Comparison of ENCODE assay signal across 16 mouse cellular contexts in genomic region chr9:72294076-72294475, GRCm38 (mm10).
"Had no signal": no experiment of that assay in that cellular context is flagged by ENCODE, and none has a peak within 500 bp of the region (broad histone marks: within the 10 kb centered on the region; RNA-seq: fewer than 3 reads in every experiment).

No protein-coding gene starts in this region.

- H3K4me1 ChIP-seq: neural tube, embryonic 12.5 days; neural tube, embryonic 13.5 days; neural tube, embryonic 15.5 days; stomach, embryonic 15.5 days had no signal

- H3K9me3 ChIP-seq: neural tube, embryonic 12.5 days; neural tube, embryonic 13.5 days; neural tube, embryonic 15.5 days; stomach, embryonic 15.5 days had no signal

- H3K9ac ChIP-seq: neural tube, embryonic 12.5 days; neural tube, embryonic 13.5 days; neural tube, embryonic 15.5 days; stomach, embryonic 15.5 days had no signal

- H3K36me3 ChIP-seq: neural tube, embryonic 15.5 days; stomach, embryonic 15.5 days had no signal

- H3K27me3 ChIP-seq: neural tube, embryonic 12.5 days; neural tube, embryonic 13.5 days; neural tube, embryonic 15.5 days; stomach, embryonic 15.5 days had no signal

- H3K27ac ChIP-seq: neural tube, embryonic 12.5 days; neural tube, embryonic 13.5 days; neural tube, embryonic 15.5 days; stomach, embryonic 15.5 days; stomach, postnatal 0 days had no signal

- H3K4me2 ChIP-seq: neural tube, embryonic 12.5 days; neural tube, embryonic 13.5 days; neural tube, embryonic 15.5 days; stomach, embryonic 15.5 days had no signal

- H3K4me3 ChIP-seq: neural tube, embryonic 12.5 days; neural tube, embryonic 13.5 days; neural tube, embryonic 15.5 days; stomach, embryonic 15.5 days had no signal

- DNase-seq: retina, postnatal 1 day; right cerebral cortex, adult 18-20 months; right cerebral cortex, postnatal 14 days; right cerebral cortex, postnatal 25 days; right cerebral cortex, postnatal 4 days; spleen, adult 18-20 months; thymus, adult 18-20 months; thymus, adult 2 months; thymus, postnatal 25 days; thymus, postnatal 36 days; thymus, postnatal 4 days had no signal
